Mouse (Mus musculus) frontal cortex, postnatal 10 days (tissue): ENCODE measurements at regions not wholly inside any gene's neighbourhood (a gene's known extent, or its start where the extent isn't known, plus 50 kb on each side); places are given as distances from the start of the nearest gene placed in this dataset.

Experiments
- DNase-seq, 2 experiments: peaks; one replicate each; pipeline ENCODE4 v3.0.0; 2022; ENCODE audit warnings: low spot score in 2 of 2, mixed read lengths in 1 of 2

- no peak for DNase-seq
Observed at GRCm38 (mm10) chr11:6924476-6924875, 87.0 kb upstream of the Gm11983 start.

- no peak for DNase-seq
Observed at GRCm38 (mm10) chr11:6923917-6924316, 86.5 kb upstream of the Gm11983 start.

GRCm38 (mm10) chr11:6918546-6918945 lies 81.1 kb upstream of the Gm11983 start:
- no peak for DNase-seq

GRCm38 (mm10) chr11:6905630-6906029 lies 68.2 kb upstream of the Gm11983 start:
- no peak for DNase-seq

DNA sequence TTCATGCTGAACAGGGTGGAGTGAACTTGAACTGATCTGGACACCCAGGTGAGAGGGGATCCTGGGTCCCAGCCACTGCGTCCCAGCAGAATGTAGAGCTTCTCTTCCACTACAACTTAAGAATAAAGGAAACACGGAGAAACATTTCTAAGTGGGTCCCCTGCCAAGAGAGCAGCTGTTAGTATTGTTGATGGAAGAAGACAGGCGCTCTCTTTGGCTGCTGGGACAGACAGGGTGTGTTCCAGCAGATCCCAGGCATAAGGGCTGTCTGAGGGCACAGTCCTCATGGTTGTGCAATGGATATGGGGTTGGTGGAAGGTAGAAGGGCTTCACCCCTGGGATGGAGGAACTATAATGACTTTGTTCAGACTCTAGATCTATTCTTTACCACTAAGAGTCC lies 65.5 kb upstream of the Gm11983 start:
- DNase-seq: no peak

DNA sequence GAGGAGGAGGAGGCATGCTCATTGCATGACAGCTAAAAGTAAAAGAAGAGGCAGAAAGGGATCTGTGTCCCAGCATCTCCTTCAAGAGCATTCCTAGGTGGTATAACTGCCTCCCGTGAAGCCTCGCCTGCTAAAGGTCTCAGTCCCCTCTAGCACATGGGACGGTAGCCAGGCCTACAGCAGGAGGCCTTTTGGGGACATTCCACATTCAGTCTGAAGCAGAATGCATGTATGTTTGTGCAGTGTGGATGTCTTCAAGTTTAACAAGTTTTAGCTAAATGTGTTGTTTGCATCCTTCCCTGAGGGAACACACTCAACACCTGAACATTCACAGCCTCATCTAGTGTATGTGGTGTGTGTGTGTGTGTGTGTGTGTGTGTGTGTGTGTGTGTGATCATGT lies 64.8 kb upstream of the Gm11983 start:
- DNase-seq: no peak

- DNase-seq: no peak
Observed at GRCm38 (mm10) chr11:6900769-6901481, 63.5 kb upstream of the Gm11983 start.

DNA sequence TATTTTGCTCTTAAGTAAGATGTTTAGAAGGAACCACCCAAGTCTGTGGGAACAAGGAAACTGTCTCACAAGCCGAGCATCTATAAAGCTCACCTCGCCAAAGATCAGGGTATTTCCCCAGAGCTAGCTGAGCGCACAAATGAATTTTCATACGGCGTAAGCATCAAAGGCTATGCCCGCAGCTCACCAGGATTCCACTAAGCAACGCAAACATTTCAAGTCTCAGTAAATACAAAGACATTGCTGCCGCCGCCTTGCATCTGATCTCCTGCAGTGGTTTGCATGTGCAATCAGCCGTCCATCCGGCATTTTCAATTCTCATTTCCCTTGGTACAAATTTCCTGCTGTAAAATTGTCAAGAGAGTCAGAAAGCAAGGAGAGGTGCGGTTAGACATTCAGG lies 62.9 kb upstream of the Gm11983 start:
- no peak for DNase-seq

DNA sequence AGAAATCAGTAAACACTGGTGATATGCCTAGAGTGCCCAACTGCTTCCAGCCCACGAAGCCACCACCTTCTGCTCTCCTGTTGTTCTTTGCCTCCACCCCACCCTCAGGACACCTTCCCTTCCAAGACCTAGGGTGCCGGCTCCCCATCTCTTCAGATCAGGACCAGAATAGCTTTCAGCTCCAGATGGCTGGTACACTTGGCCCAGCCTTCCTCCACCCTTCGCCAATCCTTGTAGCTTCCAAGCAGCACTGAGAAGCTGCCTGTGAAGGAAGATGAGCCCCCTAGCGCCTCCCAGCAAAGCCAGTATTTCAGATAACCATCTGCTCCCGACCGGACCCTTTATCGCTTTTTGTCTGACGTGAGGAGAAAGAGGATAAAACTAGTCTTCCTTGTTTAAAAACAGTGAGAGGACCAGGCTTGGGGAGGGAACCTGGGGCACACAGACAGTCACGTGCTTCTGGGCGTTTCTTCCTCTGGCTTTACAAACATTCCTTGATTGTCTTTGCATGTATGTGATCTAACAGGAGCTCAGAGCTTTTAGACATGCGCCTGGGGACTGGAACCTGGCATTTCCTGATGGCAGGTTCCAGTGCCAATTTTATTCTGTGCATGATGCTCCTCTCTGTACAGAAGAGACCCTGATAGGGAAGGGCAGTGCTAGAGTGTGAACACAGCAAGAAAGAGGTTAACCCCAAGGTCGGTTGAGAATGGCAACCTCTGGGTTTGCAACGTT lies 62.0 kb upstream of the Gm11983 start:
- peak; percentile 31 to 44 for DNase-seq

DNA sequence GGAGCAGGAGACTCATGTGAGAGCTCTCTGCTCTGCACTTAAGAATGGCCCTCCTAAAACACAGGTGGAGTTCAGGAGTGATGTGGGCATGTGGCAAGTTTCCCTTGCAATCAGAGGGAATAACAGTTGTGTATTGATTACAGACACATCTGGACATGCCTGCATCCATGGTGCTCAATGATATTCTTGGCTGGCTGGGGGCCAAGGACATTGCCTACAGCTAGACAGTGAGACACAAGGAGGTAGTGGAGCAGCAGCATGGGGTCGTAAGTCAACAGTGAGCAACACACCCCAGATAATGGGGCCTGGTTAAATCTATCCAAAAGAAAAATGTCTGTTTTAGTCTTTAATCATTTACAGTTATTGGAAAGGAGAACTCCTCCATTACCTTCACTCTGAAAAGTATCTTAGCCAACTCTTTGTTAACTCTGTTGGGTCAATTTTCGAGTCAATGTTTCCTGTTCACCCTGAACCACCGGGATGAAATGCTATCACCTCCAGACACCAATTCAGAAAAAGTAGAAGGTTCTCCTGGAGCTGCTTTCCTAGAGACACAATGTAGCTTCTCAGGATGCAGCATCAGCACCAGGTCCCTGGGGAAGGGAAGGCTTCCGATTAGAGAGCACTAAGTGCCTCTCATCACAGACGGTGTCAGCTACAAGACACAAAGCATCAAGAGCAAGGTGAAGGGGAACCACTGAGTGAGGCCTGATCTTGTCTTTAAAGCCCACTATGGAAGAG lies 61.1 kb upstream of the Gm11983 start:
- DNase-seq: no peak

DNA sequence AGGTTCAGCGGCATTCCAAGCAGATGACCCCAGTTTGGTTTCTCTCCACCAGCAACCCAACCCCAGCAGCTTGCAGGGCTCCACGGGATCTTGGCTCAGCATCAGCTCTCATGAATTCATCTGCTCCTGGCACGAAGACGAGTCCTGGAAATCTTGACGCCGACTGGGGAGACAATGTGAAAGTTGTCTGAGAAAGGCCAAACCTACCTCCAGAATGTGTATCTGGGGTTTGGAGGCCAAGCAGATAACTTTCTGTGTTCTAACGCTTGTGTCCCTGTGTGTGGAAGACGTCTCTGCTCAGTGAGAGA lies 58.3 kb upstream of the Gm11983 start:
- DNase-seq: no peak

GRCm38 (mm10) chr11:6894911-6895785 lies 57.7 kb upstream of the Gm11983 start:
- no peak for DNase-seq

- DNase-seq: no peak
Observed at GRCm38 (mm10) chr11:6893734-6894133, 56.3 kb upstream of the Gm11983 start.

DNA sequence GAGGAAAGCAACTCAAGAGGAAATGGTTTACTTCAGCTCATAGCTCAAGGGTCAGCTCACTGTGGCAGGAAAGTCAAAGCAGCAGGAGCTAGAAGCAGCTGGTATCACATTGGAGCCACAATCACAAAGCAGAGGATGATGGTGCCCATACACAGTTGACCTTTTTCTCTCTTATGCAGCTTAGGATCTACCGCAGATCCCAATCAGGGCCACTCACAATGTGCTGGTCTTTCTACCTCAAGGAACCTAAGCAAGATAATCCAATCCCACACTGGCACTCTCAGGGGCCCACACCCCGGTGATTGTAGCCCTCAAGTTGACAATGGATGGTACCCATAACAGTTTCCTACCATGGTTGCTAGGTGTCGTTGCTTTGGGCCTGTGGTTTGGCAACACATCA lies 55.6 kb upstream of the Gm11983 start:
- DNase-seq: no peak

- DNase-seq: no peak
Observed at GRCm38 (mm10) chr11:6890450-6890849, 53.0 kb upstream of the Gm11983 start.

DNA sequence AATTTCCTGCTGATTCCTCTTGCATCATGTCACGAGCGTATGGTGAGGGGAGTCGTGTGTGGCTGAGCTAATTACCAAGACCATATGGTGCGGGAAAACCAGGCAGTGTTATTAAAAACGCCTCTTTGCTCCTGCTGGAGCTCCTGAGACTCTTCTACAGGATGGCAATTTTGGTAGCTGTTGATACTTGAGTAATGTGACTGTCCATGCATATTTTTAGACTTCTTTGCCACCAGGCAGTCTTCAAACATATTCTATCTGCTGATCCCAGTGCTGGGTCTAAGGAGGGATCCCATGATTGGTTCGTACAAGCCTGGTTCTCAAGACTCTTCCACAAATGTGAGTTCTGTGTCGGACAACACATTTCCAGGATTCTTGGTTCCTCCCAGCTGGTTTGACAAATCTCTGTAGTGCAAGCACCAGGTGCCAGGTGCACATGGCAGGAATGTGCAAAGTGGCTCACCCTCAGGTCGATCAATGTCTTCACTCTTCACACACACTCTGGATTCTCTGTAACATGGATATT lies 52.3 kb upstream of the Gm11983 start:
- no peak for DNase-seq

GRCm38 (mm10) chr11:6889120-6889519 lies 51.7 kb upstream of the Gm11983 start:
- no peak for DNase-seq
